Mouse (Mus musculus): ENCODE data around the gene Ovol3. TPM values are rescaled to one million over a fixed set of nuclear protein-coding genes. Genes with fewer than 3 reads are reported as not detected.
A peak's percentile ranks its signal among the peaks of the same experiment; 100 is the strongest.

The Ovol3 gene
- polyA plus RNA-seq, 1 experiment, result 0.27 TPM

- 60% methylated on average over 5 of the region's 5 CpGs for WGBS
- Histone ChIP-seq H3K36me3 (ENCODE audit: control insufficient read depth, insufficient read depth, low read length) (no peaks in the 10 kb centered on the region), H3K27me3 (replicated peaks; ENCODE audit: control insufficient read depth, insufficient read depth, low read length) (no peaks in the 10 kb centered on the region), H3K4me3 (ENCODE audit: insufficient read depth, low read depth, low read length) (no peak overlapping the region), H3K4me1 (ENCODE audit: control insufficient read depth, insufficient read depth, low read length) (no peaks in the 10 kb centered on the region), H3K27ac (ENCODE audit: insufficient read depth, low read depth, low read length) (no peak overlapping the region)
- TF ChIP-seq POLR2A (IDR thresholded peaks at IDR 0.05; ENCODE audit: low read depth, low read length), result no peak
- TF ChIP-seq CTCF (conservative IDR thresholded peaks at IDR 0.05; ENCODE audit: insufficient read depth, insufficient read length, low read depth, low read length), result no peak
- DNase-seq, result no peak
Observed at GRCm38 (mm10) chr7:30200200-30200599, 35.3 kb downstream of the Ovol3 start.

GRCm38 (mm10) chr7:30199498-30200139 lies 35.9 kb downstream of the Ovol3 start:
- TF ChIP-seq POLR2A (IDR thresholded peaks at IDR 0.05; ENCODE audit: low read depth, low read length), result no peak
- no peak for TF ChIP-seq CTCF (conservative IDR thresholded peaks at IDR 0.05; ENCODE audit: insufficient read depth, insufficient read length, low read depth, low read length)
- DNase-seq, result no peak
- H3K4me1 ChIP-seq (ENCODE audit: control insufficient read depth, insufficient read depth, low read length), result no peaks in the 10 kb centered on the region
- no peak overlapping the region for H3K4me3 ChIP-seq (ENCODE audit: insufficient read depth, low read depth, low read length)
- no peaks in the 10 kb centered on the region for H3K36me3 ChIP-seq (ENCODE audit: control insufficient read depth, insufficient read depth, low read length)
- WGBS, result 76% methylated on average over 18 of the region's 18 CpGs
- no peaks in the 10 kb centered on the region for H3K27me3 ChIP-seq (replicated peaks; ENCODE audit: control insufficient read depth, insufficient read depth, low read length)
- no peak overlapping the region for H3K27ac ChIP-seq (ENCODE audit: insufficient read depth, low read depth, low read length)

GRCm38 (mm10) chr7:30198481-30198971 lies 37.0 kb downstream of the Ovol3 start, which contains the start of gene Capns1:
Gene Capns1 (minus strand): TSS chr7:30198811.
- no peaks in the 10 kb centered on the region for H3K27me3 ChIP-seq (replicated peaks; ENCODE audit: control insufficient read depth, insufficient read depth, low read length)
- peak; percentile 77 for DNase-seq
- no peak within 1 kb of the TSS for H3K4me3 ChIP-seq (ENCODE audit: insufficient read depth, low read depth, low read length)
- H3K27ac ChIP-seq (ENCODE audit: insufficient read depth, low read depth, low read length), result no peak within 1 kb of the TSS
- H3K4me1 ChIP-seq (ENCODE audit: control insufficient read depth, insufficient read depth, low read length), result no peaks in the 10 kb centered on the region; the same call in 1 of the 2 replicates
- TF ChIP-seq POLR2A (IDR thresholded peaks at IDR 0.05; ENCODE audit: low read depth, low read length) (no peak), CTCF (conservative IDR thresholded peaks at IDR 0.05; ENCODE audit: insufficient read depth, insufficient read length, low read depth, low read length) (peak; percentile 96)
- no peaks in the 10 kb centered on the region for H3K36me3 ChIP-seq (ENCODE audit: control insufficient read depth, insufficient read depth, low read length)
- 2% methylated on average over 8 of the region's 8 CpGs for WGBS

- peak; percentile 29 for DNase-seq
- Histone ChIP-seq H3K4me1 (ENCODE audit: control insufficient read depth, insufficient read depth, low read length) (peaks cover 2% of the 10 kb centered on the region; the same call in 1 of the 2 replicates), H3K36me3 (ENCODE audit: control insufficient read depth, insufficient read depth, low read length) (no peaks in the 10 kb centered on the region), H3K27ac (ENCODE audit: insufficient read depth, low read depth, low read length) (no peak overlapping the region), H3K27me3 (replicated peaks; ENCODE audit: control insufficient read depth, insufficient read depth, low read length) (no peaks in the 10 kb centered on the region), H3K4me3 (ENCODE audit: insufficient read depth, low read depth, low read length) (no peak overlapping the region)
- WGBS, result 61% methylated on average over 5 of the region's 5 CpGs
- no peak for TF ChIP-seq POLR2A (IDR thresholded peaks at IDR 0.05; ENCODE audit: low read depth, low read length)
- TF ChIP-seq CTCF (conservative IDR thresholded peaks at IDR 0.05; ENCODE audit: insufficient read depth, insufficient read length, low read depth, low read length), result no peak
Observed at GRCm38 (mm10) chr7:30197592-30198129, 37.9 kb downstream of the Ovol3 start.

GRCm38 (mm10) chr7:30196171-30196570 lies 39.4 kb downstream of the Ovol3 start:
- 24% methylated on average over 6 of the region's 6 CpGs for WGBS
- no peaks in the 10 kb centered on the region for H3K36me3 ChIP-seq (ENCODE audit: control insufficient read depth, insufficient read depth, low read length)
- H3K27me3 ChIP-seq (replicated peaks; ENCODE audit: control insufficient read depth, insufficient read depth, low read length), result no peaks in the 10 kb centered on the region
- TF ChIP-seq CTCF (conservative IDR thresholded peaks at IDR 0.05; ENCODE audit: insufficient read depth, insufficient read length, low read depth, low read length) (no peak), POLR2A (IDR thresholded peaks at IDR 0.05; ENCODE audit: low read depth, low read length) (no peak)
- H3K27ac ChIP-seq (ENCODE audit: insufficient read depth, low read depth, low read length), result no peak overlapping the region
- no peak overlapping the region for H3K4me3 ChIP-seq (ENCODE audit: insufficient read depth, low read depth, low read length)
- DNase-seq, result no peak
- peaks cover 2% of the 10 kb centered on the region; the same call in 1 of the 2 replicates for H3K4me1 ChIP-seq (ENCODE audit: control insufficient read depth, insufficient read depth, low read length)

GRCm38 (mm10) chr7:30195461-30195860 lies 40.1 kb downstream of the Ovol3 start:
- H3K4me3 ChIP-seq (ENCODE audit: insufficient read depth, low read depth, low read length), result no peak overlapping the region
- H3K27me3 ChIP-seq (replicated peaks; ENCODE audit: control insufficient read depth, insufficient read depth, low read length), result no peaks in the 10 kb centered on the region
- no peaks in the 10 kb centered on the region for H3K36me3 ChIP-seq (ENCODE audit: control insufficient read depth, insufficient read depth, low read length)
- DNase-seq, result no peak
- TF ChIP-seq CTCF (conservative IDR thresholded peaks at IDR 0.05; ENCODE audit: insufficient read depth, insufficient read length, low read depth, low read length) (no peak), POLR2A (IDR thresholded peaks at IDR 0.05; ENCODE audit: low read depth, low read length) (no peak)
- peaks cover 2% of the 10 kb centered on the region; the same call in 1 of the 2 replicates for H3K4me1 ChIP-seq (ENCODE audit: control insufficient read depth, insufficient read depth, low read length)
- WGBS, result 59% methylated on average over 6 of the region's 6 CpGs
- H3K27ac ChIP-seq (ENCODE audit: insufficient read depth, low read depth, low read length), result no peak overlapping the region

GRCm38 (mm10) chr7:30194884-30195283 lies 40.6 kb downstream of the Ovol3 start:
- WGBS, result under 1% methylated on average over 28 of the region's 28 CpGs
- H3K36me3 ChIP-seq (ENCODE audit: control insufficient read depth, insufficient read depth, low read length), result no peaks in the 10 kb centered on the region; the same call in 1 of the 2 replicates
- peak; percentile 97 for DNase-seq

More at GRCm38 (mm10) chr7:30194884-30195283, 40.6 kb downstream of the Ovol3 start:
- Histone ChIP-seq H3K27ac (ENCODE audit: insufficient read depth, low read depth, low read length) (peak overlapping the region; percentile 95), H3K4me3 (ENCODE audit: insufficient read depth, low read depth, low read length) (peak overlapping the region; percentile 90), H3K4me1 (ENCODE audit: control insufficient read depth, insufficient read depth, low read length) (peaks cover 2% of the 10 kb centered on the region; the same call in 1 of the 2 replicates), H3K27me3 (replicated peaks; ENCODE audit: control insufficient read depth, insufficient read depth, low read length) (no peaks in the 10 kb centered on the region)
- TF ChIP-seq CTCF (conservative IDR thresholded peaks at IDR 0.05; ENCODE audit: insufficient read depth, insufficient read length, low read depth, low read length), result no peak
- TF ChIP-seq POLR2A (IDR thresholded peaks at IDR 0.05; ENCODE audit: low read depth, low read length), result peak; percentile 68

Measured in kidney, adult 2 months (tissue).